Mouse (Mus musculus) olfactory bulb, adult 2 months (tissue): ENCODE measurements around the gene Rnase10. TPM values are rescaled to one million over a fixed set of nuclear protein-coding genes. Genes with fewer than 3 reads are reported as not detected.

Source experiments
- H3K27ac ChIP-seq: fragments of 200-500 bp; 2 replicates; pipeline ENCODE4 v1.5.1; 2012; ENCODE audit warnings: low read depth, low read length; ENCODE audit not compliant: insufficient read depth
- H3K4me1 ChIP-seq: fragments of 200-500 bp; 2 replicates; pipeline ENCODE4 v1.6.1; 2012; ENCODE audit warnings: low read length; ENCODE audit not compliant: control insufficient read depth, insufficient read depth
- H3K4me3 ChIP-seq: fragments of 200-500 bp; 2 replicates; pipeline ENCODE4 v1.5.1; 2012; ENCODE audit warnings: mild to moderate bottlenecking, low read depth, low read length, moderate library complexity; ENCODE audit not compliant: insufficient read depth
- CTCF ChIP-seq: fragments of 200-500 bp; IDR thresholded peaks from 2 replicates; pipeline ENCODE4 v1.5.1; 2012; ENCODE audit warnings: low read depth, mild to moderate bottlenecking, low read length, moderate library complexity; ENCODE audit not compliant: insufficient read depth
- POLR2A ChIP-seq: fragments of 200-500 bp; IDR thresholded peaks from 2 replicates; pipeline ENCODE4 v1.6.1; 2012; ENCODE audit warnings: mild to moderate bottlenecking, low read depth, low read length, moderate library complexity; ENCODE audit not compliant: insufficient read depth
- WGBS: fragments of 180-500 bp; shearing (Covaris S2); methylation state at CpG from one replicate; pipeline ENCODE4 v1.1.7; 2018; 5-methylcytosine and 5-hydroxymethylcytosine counted together
- polyA plus RNA-seq: library from polyadenylated mRNA; stranded (reverse); fragments of >200 nt; gene quantifications from 2 replicates; pipeline ENCODE4 v1.2.4, GENCODE M21; 2012; ENCODE audit warnings: low replicate concordance; ENCODE audit not compliant: missing spikeins, insufficient read depth, insufficient read length

Rnase10 gene
- polyA plus RNA-seq, 1 experiment = not detected

GRCm38 (mm10) chr14:51027387-51028155 is 20.0 kb downstream of the Rnase10 start:
- H3K4me1 ChIP-seq = no peaks in the 10 kb centered on the region
- H3K27ac ChIP-seq = no peak overlapping the region
- WGBS = 72% methylated on average over 3 of the region's 3 CpGs
- TF ChIP-seq CTCF = no peak
- TF ChIP-seq POLR2A = no peak
- no peak overlapping the region for H3K4me3 ChIP-seq

GRCm38 (mm10) chr14:51035206-51035605 is 27.7 kb downstream of the Rnase10 start:
- 81% methylated on average over 1 of the region's 1 CpGs for WGBS

GRCm38 (mm10) chr14:51036214-51036613 is 28.7 kb downstream of the Rnase10 start:
- no peak for TF ChIP-seq POLR2A
- TF ChIP-seq CTCF = no peak
- 90% methylated on average over 4 of the region's 4 CpGs for WGBS
- H3K4me3 ChIP-seq = no peak overlapping the region
- H3K4me1 ChIP-seq = no peaks in the 10 kb centered on the region
- no peak overlapping the region for H3K27ac ChIP-seq

More at GRCm38 (mm10) chr14:51035206-51035605, 27.7 kb downstream of the Rnase10 start:
- TF ChIP-seq CTCF (no peak), POLR2A (no peak)
- no peak overlapping the region for H3K4me3 ChIP-seq
- no peak overlapping the region for H3K27ac ChIP-seq
- H3K4me1 ChIP-seq = no peaks in the 10 kb centered on the region

- whole genome bisulfite sequencing = 68% methylated on average over 6 of the region's 6 CpGs
- no peaks in the 10 kb centered on the region for H3K4me1 ChIP-seq
- TF ChIP-seq POLR2A (no peak), CTCF (no peak)
- no peak within 1 kb of the TSS for H3K4me3 ChIP-seq
- H3K27ac ChIP-seq = no peak within 1 kb of the TSS
Observed at GRCm38 (mm10) chr14:51041769-51042168, 34.2 kb downstream of the Rnase10 start, which contains the start of gene Rnase9. Rnase9 (minus strand) TSS chr14:51041869.

GRCm38 (mm10) chr14:51047846-51048245 is 40.3 kb downstream of the Rnase10 start:
- Histone ChIP-seq H3K27ac (no peak overlapping the region), H3K4me3 (no peak overlapping the region), H3K4me1 (no peaks in the 10 kb centered on the region)
- no peak for TF ChIP-seq POLR2A
- TF ChIP-seq CTCF = no peak
- WGBS = 55% methylated on average over 5 of the region's 5 CpGs

- Histone ChIP-seq H3K27ac (no peak within 1 kb of the TSS), H3K4me3 (no peak within 1 kb of the TSS), H3K4me1 (no peaks in the 10 kb centered on the region)
- 89% methylated on average over 2 of the region's 2 CpGs for WGBS
- TF ChIP-seq CTCF (no peak), POLR2A (no peak)
Observed at GRCm38 (mm10) chr14:51050063-51050462, 42.5 kb downstream of the Rnase10 start, which contains the start of gene Rnase11. Rnase11 (minus strand) TSS chr14:51050163.

GRCm38 (mm10) chr14:51051941-51052340 is 44.4 kb downstream of the Rnase10 start:
- H3K27ac ChIP-seq = no peak overlapping the region
- no peak overlapping the region for H3K4me3 ChIP-seq
- H3K4me1 ChIP-seq = no peaks in the 10 kb centered on the region
- WGBS = 46% methylated on average over 5 of the region's 5 CpGs
- TF ChIP-seq POLR2A = no peak
- no peak for TF ChIP-seq CTCF

- no peak overlapping the region for H3K4me3 ChIP-seq
- H3K27ac ChIP-seq = no peak overlapping the region
- H3K4me1 ChIP-seq = no peaks in the 10 kb centered on the region
- TF ChIP-seq POLR2A = no peak
- TF ChIP-seq CTCF = no peak
- 58% methylated on average over 5 of the region's 5 CpGs for WGBS
Observed at GRCm38 (mm10) chr14:51053176-51053575, 45.6 kb downstream of the Rnase10 start.
